Mouse (Mus musculus): ENCODE measurements around the gene Zfp710. TPM values are rescaled to one million over a fixed set of nuclear protein-coding genes. Genes with fewer than 3 reads are reported as not detected.

Zfp710 gene
- polyA plus RNA-seq, 1 experiment from 2014 or later, result 21.5 TPM

GRCm38 (mm10) chr7:80052261-80052660, 27.6 kb downstream of the Zfp710 start:
- WGBS, result 90% methylated on average over 11 of the region's 11 CpGs
- no peak for DNase-seq (ENCODE audit: low spot score)
- no peaks in the 10 kb centered on the region for H3K27me3 ChIP-seq (replicated peaks; ENCODE audit: low read depth, poor library complexity, severe bottlenecking)

DNA sequence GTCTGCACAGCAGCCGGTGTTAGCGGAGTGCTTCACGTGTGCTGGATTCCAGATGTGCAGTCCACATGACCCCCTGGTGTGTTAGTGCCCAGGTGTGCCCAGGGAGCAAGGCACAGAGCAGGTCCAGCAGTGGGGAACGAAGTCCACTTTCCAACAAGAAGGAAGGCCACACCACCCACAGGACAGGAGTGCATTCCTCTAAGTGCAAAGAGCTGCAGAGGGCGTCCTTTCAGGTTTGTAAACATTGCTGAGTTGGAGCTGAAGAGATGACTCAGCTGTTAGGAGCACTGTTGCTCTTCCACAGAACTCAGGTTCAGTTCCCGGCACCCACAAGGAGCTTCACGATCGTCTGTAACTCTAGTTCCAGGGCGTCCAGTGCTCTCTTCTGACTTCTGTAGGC, 28.5 kb downstream of the Zfp710 start:
- Histone ChIP-seq H3K4me1 (peaks cover 62% of the 10 kb centered on the region), H3K9me3 (no peaks in the 10 kb centered on the region), H3K36me3 (replicated peaks) (peaks cover 21% of the 10 kb centered on the region), H3K27ac (replicated peaks) (no peak overlapping the region), H3K27me3 (replicated peaks; ENCODE audit: low read depth, poor library complexity, severe bottlenecking) (no peaks in the 10 kb centered on the region), H3K4me3 (no peak overlapping the region)
- 92% methylated on average over 9 of the region's 9 CpGs for WGBS
- DNase-seq (ENCODE audit: low spot score), result no peak

More at GRCm38 (mm10) chr7:80052261-80052660, 27.6 kb downstream of the Zfp710 start:
- peaks cover 59% of the 10 kb centered on the region for H3K4me1 ChIP-seq
- H3K36me3 ChIP-seq (replicated peaks), result peaks cover 17% of the 10 kb centered on the region
- H3K4me3 ChIP-seq, result no peak overlapping the region
- H3K9me3 ChIP-seq, result no peaks in the 10 kb centered on the region
- no peak overlapping the region; the same call in 1 of the 2 replicates for H3K27ac ChIP-seq (replicated peaks)

DNA sequence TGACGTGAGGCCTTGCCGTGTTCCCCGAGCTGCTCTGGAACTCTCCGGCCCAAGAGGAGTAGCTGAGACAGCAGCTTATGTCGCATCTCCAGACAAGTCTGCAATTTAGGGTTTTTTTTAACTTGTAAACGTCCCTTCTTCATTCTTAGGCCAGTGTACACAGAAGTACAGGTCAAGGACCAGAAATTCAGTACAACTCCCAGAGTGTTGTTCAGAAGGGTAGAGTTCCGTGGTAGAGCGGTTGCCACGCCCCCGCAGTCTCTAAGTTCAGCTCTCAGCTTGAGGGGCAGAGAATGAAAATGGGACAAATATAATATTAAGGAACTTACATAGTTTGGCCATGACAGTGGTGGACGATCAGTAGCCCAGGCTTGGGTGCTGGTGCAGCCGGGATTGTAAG, 31.2 kb downstream of the Zfp710 start:
- DNase-seq (ENCODE audit: low spot score), result no peak
- no peaks in the 10 kb centered on the region for H3K27me3 ChIP-seq (replicated peaks; ENCODE audit: low read depth, poor library complexity, severe bottlenecking)
- peaks cover 21% of the 10 kb centered on the region for H3K36me3 ChIP-seq (replicated peaks)
- no peak overlapping the region for H3K4me3 ChIP-seq
- WGBS, result 86% methylated on average over 12 of the region's 12 CpGs
- H3K27ac ChIP-seq (replicated peaks), result no peak overlapping the region
- no peaks in the 10 kb centered on the region for H3K9me3 ChIP-seq
- H3K4me1 ChIP-seq, result peaks cover 77% of the 10 kb centered on the region

DNA sequence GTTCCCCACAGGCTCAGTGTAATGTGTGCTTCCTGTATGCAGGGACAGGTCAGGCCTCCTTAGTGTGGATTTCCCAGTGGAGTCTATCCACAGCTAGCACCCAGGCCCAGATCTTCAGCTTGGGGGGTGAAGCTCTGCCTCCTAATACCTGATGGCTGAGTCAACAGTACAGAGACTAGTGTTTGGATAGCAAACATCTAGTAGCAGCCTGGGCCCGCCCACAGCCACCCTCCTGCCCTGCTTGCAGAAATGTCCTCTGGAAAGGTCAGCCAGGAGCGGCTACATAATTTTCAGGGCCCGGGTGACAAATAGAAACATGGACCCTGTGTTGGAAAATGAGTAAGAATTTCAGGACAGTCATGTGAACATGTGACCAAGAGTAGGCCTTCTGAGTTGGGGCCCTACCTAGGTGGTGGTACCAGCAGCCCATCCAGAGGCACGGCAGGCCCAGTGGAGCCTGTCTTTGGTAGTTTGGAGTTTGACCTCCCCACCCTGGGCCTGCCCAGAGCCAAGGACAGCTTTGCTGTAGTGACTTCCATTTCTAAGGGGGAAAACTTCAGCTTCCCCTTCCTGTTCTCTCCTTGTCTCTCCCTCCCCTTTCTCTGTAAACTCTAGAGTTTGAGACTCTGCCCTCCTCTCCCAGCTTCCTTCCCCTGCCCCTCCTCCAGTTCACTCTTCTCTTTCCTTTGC, 32.5 kb downstream of the Zfp710 start:
- WGBS, result 67% methylated on average over 4 of the region's 4 CpGs
- H3K36me3 ChIP-seq (replicated peaks), result peaks cover 21% of the 10 kb centered on the region
- H3K27ac ChIP-seq (replicated peaks), result peak overlapping the region; percentile 78
- peaks cover 81% of the 10 kb centered on the region for H3K4me1 ChIP-seq
- no peaks in the 10 kb centered on the region for H3K27me3 ChIP-seq (replicated peaks; ENCODE audit: low read depth, poor library complexity, severe bottlenecking)
- H3K4me3 ChIP-seq, result peak overlapping the region; percentile 13; the same call in 1 of the 2 replicates
- DNase-seq (ENCODE audit: low spot score), result no peak
- no peaks in the 10 kb centered on the region for H3K9me3 ChIP-seq

DNA sequence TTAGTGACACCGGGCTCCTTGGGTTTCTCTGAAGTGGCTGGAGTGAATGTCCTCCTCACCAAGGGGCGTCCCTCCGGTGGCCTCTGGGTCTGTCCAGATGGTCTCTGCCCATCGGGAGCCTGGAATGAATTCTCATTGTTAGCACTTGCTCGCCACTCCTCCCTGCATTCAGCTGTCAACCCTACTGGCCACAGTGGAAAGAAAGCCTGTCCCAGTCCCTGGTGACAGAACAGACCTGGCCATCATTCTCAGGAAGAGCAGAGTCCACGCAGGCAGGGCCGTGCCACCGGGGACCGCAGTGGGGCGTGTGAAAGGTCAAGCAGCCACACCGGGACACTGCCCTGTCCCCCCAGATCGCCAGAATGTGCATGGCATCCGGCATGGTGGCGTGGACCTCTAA, 33.2 kb downstream of the Zfp710 start:
- peaks cover 82% of the 10 kb centered on the region for H3K4me1 ChIP-seq
- WGBS, result 41% methylated on average over 14 of the region's 14 CpGs
- peak overlapping the region; percentile 78 for H3K27ac ChIP-seq (replicated peaks)
- DNase-seq (ENCODE audit: low spot score), result no peak
- no peaks in the 10 kb centered on the region for H3K27me3 ChIP-seq (replicated peaks; ENCODE audit: low read depth, poor library complexity, severe bottlenecking)
- H3K4me3 ChIP-seq, result no peak overlapping the region
- no peaks in the 10 kb centered on the region for H3K9me3 ChIP-seq
- peaks cover 20% of the 10 kb centered on the region for H3K36me3 ChIP-seq (replicated peaks)

- H3K4me1 ChIP-seq, result peaks cover 87% of the 10 kb centered on the region
- no peaks in the 10 kb centered on the region for H3K9me3 ChIP-seq
- WGBS, result 78% methylated on average over 4 of the region's 4 CpGs
- H3K4me3 ChIP-seq, result no peak overlapping the region
- no peaks in the 10 kb centered on the region for H3K27me3 ChIP-seq (replicated peaks; ENCODE audit: low read depth, poor library complexity, severe bottlenecking)
- DNase-seq (ENCODE audit: low spot score), result no peak
- H3K36me3 ChIP-seq (replicated peaks), result peaks cover 12% of the 10 kb centered on the region
- peak overlapping the region; percentile 78 for H3K27ac ChIP-seq (replicated peaks)
Observed at GRCm38 (mm10) chr7:80058405-80059063, 33.9 kb downstream of the Zfp710 start.

GRCm38 (mm10) chr7:80059064-80059838, 34.6 kb downstream of the Zfp710 start:
- WGBS, result 73% methylated on average over 13 of the region's 13 CpGs
- peak overlapping the region; percentile 78 for H3K27ac ChIP-seq (replicated peaks)

GRCm38 (mm10) chr7:80060012-80060778, 35.6 kb downstream of the Zfp710 start:
- 86% methylated on average over 10 of the region's 10 CpGs for WGBS
- Histone ChIP-seq H3K36me3 (replicated peaks) (peaks cover 3% of the 10 kb centered on the region; the same call in 1 of the 2 replicates), H3K27me3 (replicated peaks; ENCODE audit: low read depth, poor library complexity, severe bottlenecking) (no peaks in the 10 kb centered on the region), H3K4me1 (peaks cover 98% of the 10 kb centered on the region), H3K9me3 (no peaks in the 10 kb centered on the region), H3K4me3 (no peak overlapping the region), H3K27ac (replicated peaks) (peak overlapping the region; percentile 78)
- no peak for DNase-seq (ENCODE audit: low spot score)

More at GRCm38 (mm10) chr7:80059064-80059838, 34.6 kb downstream of the Zfp710 start:
- Histone ChIP-seq H3K4me3 (no peak overlapping the region), H3K36me3 (replicated peaks) (peaks cover 5% of the 10 kb centered on the region), H3K4me1 (peaks cover 92% of the 10 kb centered on the region), H3K9me3 (no peaks in the 10 kb centered on the region), H3K27me3 (replicated peaks; ENCODE audit: low read depth, poor library complexity, severe bottlenecking) (no peaks in the 10 kb centered on the region)
- no peak for DNase-seq (ENCODE audit: low spot score)

DNA sequence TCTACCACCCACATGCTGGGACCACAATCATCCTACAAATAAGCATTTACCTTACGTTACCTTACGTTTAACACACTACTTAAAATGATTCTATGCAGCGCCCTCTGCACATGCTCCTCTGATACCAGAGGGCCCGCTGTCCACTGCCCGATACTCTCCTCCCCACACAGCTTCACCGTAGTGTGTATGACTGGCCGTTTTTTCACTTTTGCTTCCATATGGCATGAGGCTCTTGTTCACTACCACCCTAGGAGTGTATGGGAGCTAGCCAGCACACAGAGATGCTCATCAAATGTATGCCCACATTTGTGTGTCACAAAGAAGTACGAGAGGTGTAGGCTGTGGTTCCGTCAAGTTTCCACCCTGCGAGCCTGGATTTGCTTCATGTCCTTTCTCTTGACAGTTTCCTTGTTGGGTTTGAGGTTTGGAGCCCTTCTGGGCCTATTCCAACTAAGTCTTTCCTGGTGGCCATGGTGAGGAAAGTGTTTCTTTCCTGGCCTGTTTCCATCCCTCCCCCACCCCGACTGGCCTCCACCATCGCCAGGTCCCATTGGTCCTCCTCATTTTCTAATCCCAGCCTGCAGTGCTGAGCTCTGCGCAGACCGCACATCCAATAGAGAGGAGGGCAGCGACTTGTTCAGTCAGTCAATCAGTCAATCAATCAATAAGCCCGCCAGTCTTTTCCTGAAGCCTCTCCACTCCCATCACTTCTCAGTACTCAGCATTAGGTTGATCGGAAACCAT, 37.6 kb downstream of the Zfp710 start:
- DNase-seq (ENCODE audit: low spot score), result no peak
- peaks cover 95% of the 10 kb centered on the region for H3K4me1 ChIP-seq
- H3K27me3 ChIP-seq (replicated peaks; ENCODE audit: low read depth, poor library complexity, severe bottlenecking), result no peaks in the 10 kb centered on the region
- 90% methylated on average over 17 of the region's 17 CpGs for WGBS
- H3K4me3 ChIP-seq, result no peak overlapping the region
- H3K36me3 ChIP-seq (replicated peaks), result peaks cover 3% of the 10 kb centered on the region; the same call in 1 of the 2 replicates
- H3K9me3 ChIP-seq, result no peaks in the 10 kb centered on the region
- no peak overlapping the region for H3K27ac ChIP-seq (replicated peaks)

DNA sequence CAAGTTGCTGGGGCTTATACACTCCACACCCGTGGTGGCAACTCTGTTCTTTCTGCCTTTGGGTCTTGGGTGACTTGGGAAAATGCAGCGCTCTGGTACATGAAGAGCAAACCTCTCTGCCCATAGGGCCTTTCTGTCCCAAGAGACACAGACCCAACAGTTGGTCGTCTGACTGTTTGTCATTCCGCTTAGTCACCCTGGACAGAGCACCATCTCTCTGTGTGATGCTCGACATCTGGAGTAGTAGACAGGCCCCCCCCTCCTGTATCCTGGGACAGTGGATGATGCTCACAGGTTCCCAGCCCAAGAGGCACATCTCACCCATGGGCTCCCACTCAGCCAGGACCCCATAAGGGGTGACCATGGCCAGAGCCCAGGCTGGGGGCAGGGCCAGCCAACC, 38.6 kb downstream of the Zfp710 start:
- Histone ChIP-seq H3K36me3 (replicated peaks) (no peaks in the 10 kb centered on the region; the same call in 1 of the 2 replicates), H3K4me1 (peaks cover 92% of the 10 kb centered on the region), H3K27me3 (replicated peaks; ENCODE audit: low read depth, poor library complexity, severe bottlenecking) (no peaks in the 10 kb centered on the region), H3K27ac (replicated peaks) (peak overlapping the region; percentile 68), H3K4me3 (peak overlapping the region; percentile 27; the same call in 1 of the 2 replicates), H3K9me3 (no peaks in the 10 kb centered on the region)
- no peak for DNase-seq (ENCODE audit: low spot score)
- 75% methylated on average over 5 of the region's 5 CpGs for WGBS

GRCm38 (mm10) chr7:80063902-80064736, 39.5 kb downstream of the Zfp710 start:
- peak overlapping the region; percentile 68 for H3K27ac ChIP-seq (replicated peaks)
- no peaks in the 10 kb centered on the region for H3K27me3 ChIP-seq (replicated peaks; ENCODE audit: low read depth, poor library complexity, severe bottlenecking)
- 73% methylated on average over 15 of the region's 15 CpGs for WGBS
- H3K9me3 ChIP-seq, result no peaks in the 10 kb centered on the region
- H3K36me3 ChIP-seq (replicated peaks), result no peaks in the 10 kb centered on the region; the same call in 1 of the 2 replicates
- no peak for DNase-seq (ENCODE audit: low spot score)
- no peak overlapping the region for H3K4me3 ChIP-seq
- H3K4me1 ChIP-seq, result peaks cover 92% of the 10 kb centered on the region

All from embryonic facial prominence, embryonic 10.5 days (tissue).